Mouse (Mus musculus): ENCODE data around the gene Cacna2d4. TPM values are rescaled to one million over a fixed set of nuclear protein-coding genes. Genes with fewer than 3 reads are reported as not detected.
"Not testable (repeated sequence)": the region's sequence is repeated elsewhere in the genome, so short reads cannot be mapped to it uniquely, and the experiment has no call there.

Gene Cacna2d4
- polyA plus RNA-seq, 1 experiment from 2014 or later: 0.15 TPM

DNA sequence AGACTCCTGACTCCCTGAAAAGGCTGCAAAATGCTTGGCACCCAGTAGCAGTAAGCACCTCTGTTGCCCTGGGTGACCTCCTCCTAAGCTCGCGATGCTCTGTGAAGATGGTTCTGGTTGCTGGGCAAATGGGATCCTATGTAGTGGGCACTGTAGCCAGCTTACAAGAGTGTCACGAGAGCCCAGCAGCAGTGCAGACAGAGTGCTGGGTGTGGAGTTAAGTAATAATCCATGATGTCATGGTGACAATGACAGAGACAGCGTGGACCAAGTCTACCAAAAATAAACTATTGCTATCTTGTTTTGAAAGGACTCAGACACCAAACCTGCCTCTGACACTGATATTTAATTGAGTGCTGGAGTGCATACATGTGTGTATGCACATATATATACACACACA lies 34.8 kb upstream of the Cacna2d4 start:
- Histone ChIP-seq H3K9ac (replicated peaks) (no peak overlapping the region), H3K4me3 (no peak overlapping the region), H3K4me1 (peaks cover 24% of the 10 kb centered on the region), H3K9me3 (no peaks in the 10 kb centered on the region), H3K27ac (replicated peaks) (no peak overlapping the region), H3K36me3 (peaks cover 28% of the 10 kb centered on the region), H3K27me3 (no peaks in the 10 kb centered on the region), H3K4me2 (replicated peaks) (no peak overlapping the region)
- ATAC-seq (ENCODE audit: low FRiP score, low read depth): no peak
- WGBS: 91% methylated on average over 4 of the region's 4 CpGs

DNA sequence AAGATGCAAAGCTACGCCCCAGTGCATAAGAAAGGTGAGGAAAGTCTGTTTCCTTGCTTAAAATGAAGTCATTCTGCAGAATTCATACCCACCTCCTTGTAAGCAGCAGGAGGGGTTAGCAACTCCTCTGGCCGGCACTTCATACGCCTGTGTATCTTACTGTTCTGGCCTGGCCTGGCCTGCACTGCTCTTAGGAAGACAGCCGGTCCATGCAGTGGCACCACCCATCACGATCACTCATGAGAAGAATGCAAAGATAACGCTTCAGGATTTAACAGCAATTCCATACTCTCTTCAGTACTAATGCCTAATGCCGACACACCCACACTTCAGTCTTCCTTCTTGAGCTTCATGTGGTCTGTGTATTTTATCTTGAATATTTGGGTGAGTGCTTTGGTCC lies 32.0 kb upstream of the Cacna2d4 start:
- peaks cover 12% of the 10 kb centered on the region for H3K4me1 ChIP-seq
- no peaks in the 10 kb centered on the region for H3K27me3 ChIP-seq
- H3K36me3 ChIP-seq: peaks cover 28% of the 10 kb centered on the region
- no peak overlapping the region for H3K4me2 ChIP-seq (replicated peaks)
- no peaks in the 10 kb centered on the region for H3K9me3 ChIP-seq
- 92% methylated on average over 7 of the region's 7 CpGs for WGBS
- no peak overlapping the region for H3K9ac ChIP-seq (replicated peaks)
- no peak overlapping the region for H3K27ac ChIP-seq (replicated peaks)
- no peak for ATAC-seq (ENCODE audit: low FRiP score, low read depth)
- no peak overlapping the region for H3K4me3 ChIP-seq

DNA sequence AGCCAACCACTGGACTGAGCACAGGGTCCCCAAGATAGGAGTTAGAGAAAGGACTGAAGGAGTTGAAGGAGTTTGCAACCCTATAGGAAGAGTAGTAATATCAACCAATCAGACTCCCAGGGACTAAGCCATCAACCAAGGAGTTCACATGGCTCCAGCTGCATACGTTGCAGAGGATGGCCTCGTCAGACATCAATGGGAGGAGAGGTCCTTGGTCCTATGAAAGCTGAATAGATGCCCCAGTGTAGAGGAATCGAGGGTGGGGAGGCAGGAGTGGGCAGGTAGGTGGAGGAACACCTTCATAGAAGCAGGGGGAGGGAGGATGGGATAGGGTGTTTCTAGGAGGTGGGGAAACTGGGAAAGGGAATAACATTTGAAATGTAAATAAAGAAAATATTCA lies 31.4 kb upstream of the Cacna2d4 start:
- 67% methylated on average over 3 of the region's 3 CpGs for WGBS

DNA sequence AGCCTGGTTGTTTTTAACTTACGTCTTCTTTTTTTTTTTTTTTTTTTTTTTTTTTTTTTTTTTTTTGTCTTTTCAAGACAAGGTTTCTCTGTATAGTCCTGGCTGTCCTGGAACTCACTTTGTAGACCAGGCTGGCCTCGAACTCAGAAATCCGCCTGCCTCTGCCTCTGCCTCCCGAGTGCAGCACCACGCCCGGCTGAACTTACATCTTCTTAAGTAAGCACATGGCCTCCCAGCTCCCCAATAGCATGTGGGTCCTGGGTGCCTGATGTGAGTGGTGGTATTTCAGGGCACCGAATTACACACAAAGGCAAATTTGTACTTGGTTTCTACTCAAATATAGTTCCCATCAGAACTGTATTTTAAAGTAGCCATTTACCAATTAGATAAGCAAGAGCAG lies 30.3 kb upstream of the Cacna2d4 start:
- H3K36me3 ChIP-seq: peaks cover 26% of the 10 kb centered on the region
- not testable (repeated sequence) for H3K9me3 ChIP-seq; H3K27me3 ChIP-seq; H3K9ac ChIP-seq (replicated peaks); H3K27ac ChIP-seq (replicated peaks); H3K4me3 ChIP-seq; H3K4me2 ChIP-seq (replicated peaks); H3K4me1 ChIP-seq; ATAC-seq (ENCODE audit: low FRiP score, low read depth)
- 90% methylated on average over 7 of the region's 7 CpGs for WGBS

More for the DNA sequence above, 31.4 kb upstream of the Cacna2d4 start:
- H3K9ac ChIP-seq (replicated peaks): no peak overlapping the region
- H3K27ac ChIP-seq (replicated peaks): no peak overlapping the region
- no peaks in the 10 kb centered on the region for H3K9me3 ChIP-seq
- H3K27me3 ChIP-seq: no peaks in the 10 kb centered on the region
- H3K36me3 ChIP-seq: peaks cover 28% of the 10 kb centered on the region
- H3K4me2 ChIP-seq (replicated peaks): no peak overlapping the region
- peaks cover 5% of the 10 kb centered on the region for H3K4me1 ChIP-seq
- no peak overlapping the region for H3K4me3 ChIP-seq
- no peak for ATAC-seq (ENCODE audit: low FRiP score, low read depth)

DNA sequence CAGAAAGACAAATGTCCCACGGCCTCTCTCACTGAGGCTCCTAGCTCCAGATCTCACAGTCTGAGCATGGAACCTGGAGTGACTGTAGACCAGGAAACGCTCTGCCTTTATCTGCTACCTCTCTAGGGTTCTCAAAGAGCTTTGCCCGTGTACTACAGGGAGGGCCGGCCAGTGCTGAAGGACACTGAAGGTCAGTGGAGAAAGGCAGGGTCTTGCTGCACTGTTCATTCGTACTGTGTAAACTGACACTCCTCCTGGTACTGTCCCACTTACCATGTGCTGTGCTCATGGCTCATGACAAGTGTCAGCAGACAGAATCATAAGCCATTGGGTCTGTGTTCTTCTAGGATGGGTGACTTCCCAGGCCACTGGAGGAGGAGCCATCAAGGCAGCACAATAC lies 23.0 kb upstream of the Cacna2d4 start:
- H3K9me3 ChIP-seq: no peaks in the 10 kb centered on the region
- no peak for ATAC-seq (ENCODE audit: low FRiP score, low read depth)
- no peaks in the 10 kb centered on the region for H3K27me3 ChIP-seq
- WGBS: 92% methylated on average over 5 of the region's 5 CpGs
- no peak overlapping the region for H3K9ac ChIP-seq (replicated peaks)
- H3K36me3 ChIP-seq: peaks cover 42% of the 10 kb centered on the region
- H3K4me2 ChIP-seq (replicated peaks): no peak overlapping the region
- H3K4me1 ChIP-seq: no peaks in the 10 kb centered on the region
- H3K27ac ChIP-seq (replicated peaks): no peak overlapping the region
- no peak overlapping the region for H3K4me3 ChIP-seq

DNA sequence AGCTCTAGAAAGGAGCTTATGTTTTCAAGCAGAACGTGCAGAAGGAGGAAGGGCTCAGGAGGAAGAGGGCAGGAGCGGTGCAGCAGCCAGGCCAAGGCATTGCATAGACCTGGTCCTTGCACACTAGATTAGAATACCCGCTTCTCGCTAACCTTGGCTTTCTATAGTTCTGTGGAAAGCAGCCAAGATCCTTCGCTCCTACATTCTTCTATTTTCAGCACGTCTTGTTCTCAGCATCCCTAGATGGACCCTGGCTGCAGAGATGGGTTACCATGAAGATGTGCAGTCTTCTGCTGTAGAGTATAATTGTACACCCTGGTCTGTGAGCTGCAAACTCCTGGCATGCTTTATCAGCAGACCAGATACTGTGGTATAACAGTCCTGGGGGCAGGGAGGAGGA lies 22.1 kb upstream of the Cacna2d4 start:
- WGBS: 95% methylated on average over 6 of the region's 6 CpGs

DNA sequence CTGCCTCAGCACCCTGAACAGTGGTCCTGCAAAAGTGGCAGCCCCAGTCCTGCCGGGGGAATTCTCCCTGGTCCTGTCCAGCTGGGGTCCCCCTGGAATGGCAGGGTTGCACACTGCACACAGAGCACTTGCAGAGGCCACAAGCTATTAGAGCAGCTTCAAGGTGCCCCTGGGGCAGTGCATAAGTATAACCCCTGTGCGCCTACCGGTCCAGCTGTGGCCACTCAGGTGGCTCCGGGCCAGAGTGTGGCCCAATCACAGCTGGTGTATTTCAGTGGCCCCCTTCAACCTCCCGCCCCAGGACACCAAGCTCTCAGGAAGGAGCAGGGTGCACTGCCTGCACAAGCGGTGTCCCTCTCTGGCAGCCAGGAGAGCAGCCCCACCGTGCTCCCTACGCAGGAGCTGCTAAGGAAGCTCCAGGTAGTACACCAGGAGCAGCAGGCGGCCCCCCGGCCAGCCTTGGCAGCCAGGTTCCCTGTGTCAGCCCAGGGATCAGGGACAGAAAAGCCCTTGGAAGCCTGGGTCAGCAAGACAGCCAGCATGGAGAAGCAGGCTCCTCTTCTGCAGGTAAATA lies 21.2 kb upstream of the Cacna2d4 start:
- Histone ChIP-seq H3K27me3 (no peaks in the 10 kb centered on the region), H3K4me1 (no peaks in the 10 kb centered on the region), H3K27ac (replicated peaks) (no peak overlapping the region), H3K9ac (replicated peaks) (no peak overlapping the region), H3K4me2 (replicated peaks) (no peak overlapping the region), H3K4me3 (no peak overlapping the region), H3K36me3 (peaks cover 48% of the 10 kb centered on the region), H3K9me3 (no peaks in the 10 kb centered on the region)
- no peak for ATAC-seq (ENCODE audit: low FRiP score, low read depth)
- 90% methylated on average over 10 of the region's 10 CpGs for whole genome bisulfite sequencing

More for the DNA sequence above, 22.1 kb upstream of the Cacna2d4 start:
- no peaks in the 10 kb centered on the region for H3K27me3 ChIP-seq
- no peak overlapping the region for H3K4me2 ChIP-seq (replicated peaks)
- H3K4me1 ChIP-seq: no peaks in the 10 kb centered on the region
- no peak overlapping the region for H3K27ac ChIP-seq (replicated peaks)
- H3K4me3 ChIP-seq: no peak overlapping the region
- ATAC-seq (ENCODE audit: low FRiP score, low read depth): no peak
- H3K36me3 ChIP-seq: peaks cover 45% of the 10 kb centered on the region
- H3K9ac ChIP-seq (replicated peaks): no peak overlapping the region
- no peaks in the 10 kb centered on the region for H3K9me3 ChIP-seq

DNA sequence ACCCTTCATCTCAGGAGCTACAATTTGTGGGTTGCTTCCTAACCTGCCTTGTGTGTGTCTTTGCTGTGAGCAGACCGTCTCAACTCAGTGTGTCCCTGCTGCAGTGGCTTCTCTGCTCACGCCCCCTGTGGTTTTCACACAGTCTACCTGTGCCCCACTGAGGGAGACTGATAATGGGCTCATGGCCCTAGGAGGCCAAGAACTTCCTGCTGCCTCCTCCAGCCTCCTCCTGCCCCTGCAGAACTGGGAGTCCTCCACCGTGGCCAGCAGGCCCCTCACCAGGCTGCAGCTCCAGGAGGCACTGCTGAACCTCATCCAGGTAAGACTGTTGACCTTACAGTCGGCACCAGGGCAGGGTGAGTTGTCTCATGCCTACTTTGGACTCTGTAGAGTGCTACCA lies 18.7 kb upstream of the Cacna2d4 start:
- 78% methylated on average over 4 of the region's 4 CpGs for WGBS
- no peak overlapping the region for H3K4me2 ChIP-seq (replicated peaks)
- H3K36me3 ChIP-seq: peaks cover 54% of the 10 kb centered on the region
- H3K27me3 ChIP-seq: no peaks in the 10 kb centered on the region
- no peak overlapping the region for H3K27ac ChIP-seq (replicated peaks)
- no peak for ATAC-seq (ENCODE audit: low FRiP score, low read depth)
- H3K9me3 ChIP-seq: no peaks in the 10 kb centered on the region
- no peak overlapping the region for H3K9ac ChIP-seq (replicated peaks)
- H3K4me1 ChIP-seq: no peaks in the 10 kb centered on the region
- H3K4me3 ChIP-seq: no peak overlapping the region

DNA sequence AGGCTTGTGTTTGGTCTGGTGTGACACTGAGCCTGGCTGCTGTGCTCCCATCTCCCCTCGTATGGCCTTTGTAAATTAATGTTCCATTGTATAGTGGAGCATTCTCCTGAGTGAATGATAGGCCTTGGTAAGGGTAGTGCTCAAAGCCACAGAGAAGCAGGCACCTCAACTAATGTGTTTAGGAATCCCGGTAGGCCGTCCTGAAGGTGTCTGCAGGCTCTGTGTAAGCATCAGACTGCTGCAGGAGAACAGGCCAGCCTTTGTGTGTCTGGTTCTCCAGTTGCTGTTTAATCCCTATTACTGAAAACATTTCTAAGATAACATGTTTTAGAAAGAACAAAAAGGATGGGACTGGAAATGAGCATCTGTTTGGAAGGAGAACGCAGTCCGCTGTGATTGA lies 17.7 kb upstream of the Cacna2d4 start:
- no peak for ATAC-seq (ENCODE audit: low FRiP score, low read depth)
- H3K4me2 ChIP-seq (replicated peaks): no peak overlapping the region

DNA sequence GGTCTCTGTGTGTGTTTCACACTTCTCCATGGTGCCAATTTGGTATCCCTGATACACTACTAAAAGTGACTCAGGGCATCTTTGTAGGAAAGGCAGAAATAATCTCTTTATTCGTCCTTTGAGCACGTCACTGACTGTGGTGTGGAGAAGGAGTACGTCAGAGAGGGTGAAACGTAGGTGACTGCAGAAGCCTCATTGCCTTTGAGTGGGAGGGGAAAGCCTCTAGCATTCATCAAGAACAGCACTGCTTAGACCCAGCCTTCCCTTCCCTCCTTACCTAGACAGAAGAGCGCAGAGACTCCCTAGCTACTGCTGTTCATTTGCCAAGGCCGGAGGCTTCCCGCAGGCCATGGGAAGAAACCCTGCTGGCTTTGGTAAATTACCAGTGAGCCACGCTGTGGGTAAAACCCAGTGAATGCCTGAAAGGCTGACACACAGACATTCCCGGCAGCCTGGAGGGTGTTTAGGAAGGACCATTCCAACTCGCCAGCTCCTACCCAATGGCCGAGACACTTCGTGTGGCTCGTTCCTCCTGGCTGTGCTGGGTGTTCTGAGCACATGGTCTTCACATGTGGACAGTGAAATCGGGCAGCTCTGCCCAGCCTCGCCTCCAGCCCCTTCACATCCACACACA lies 17.0 kb upstream of the Cacna2d4 start:
- Histone ChIP-seq H3K4me1 (no peaks in the 10 kb centered on the region), H3K9me3 (no peaks in the 10 kb centered on the region), H3K4me3 (no peak overlapping the region), H3K4me2 (replicated peaks) (no peak overlapping the region), H3K9ac (replicated peaks) (no peak overlapping the region), H3K27ac (replicated peaks) (no peak overlapping the region), H3K36me3 (peaks cover 40% of the 10 kb centered on the region), H3K27me3 (no peaks in the 10 kb centered on the region)
- 74% methylated on average over 15 of the region's 15 CpGs for WGBS
- no peak for ATAC-seq (ENCODE audit: low FRiP score, low read depth)

More for the DNA sequence above, 17.7 kb upstream of the Cacna2d4 start:
- Histone ChIP-seq H3K27me3 (no peaks in the 10 kb centered on the region), H3K9ac (replicated peaks) (no peak overlapping the region), H3K9me3 (no peaks in the 10 kb centered on the region), H3K36me3 (peaks cover 45% of the 10 kb centered on the region), H3K4me3 (no peak overlapping the region), H3K4me1 (no peaks in the 10 kb centered on the region), H3K27ac (replicated peaks) (no peak overlapping the region)
- 85% methylated on average over 5 of the region's 5 CpGs for WGBS

DNA sequence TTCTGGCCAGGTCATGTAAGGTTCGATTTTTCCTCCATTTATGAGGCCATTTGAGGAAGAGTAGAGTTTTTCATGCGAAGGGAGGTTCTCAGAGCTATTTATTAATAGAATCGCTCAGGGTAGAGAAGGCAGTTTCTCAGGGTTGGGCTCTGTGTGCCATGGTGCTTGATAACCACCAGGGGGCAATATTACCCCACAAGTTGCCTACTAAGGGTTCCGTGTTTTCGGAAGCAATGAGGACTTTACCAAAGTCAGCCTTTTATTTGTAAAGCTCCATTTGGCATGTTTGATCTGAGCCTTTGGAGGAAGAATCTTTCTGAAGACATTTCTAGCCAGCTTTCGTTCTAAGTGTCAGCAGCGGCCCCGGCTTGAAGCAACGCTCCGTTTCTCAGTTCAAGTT lies 16.0 kb upstream of the Cacna2d4 start:
- H3K36me3 ChIP-seq: peaks cover 30% of the 10 kb centered on the region
- H3K4me3 ChIP-seq: no peak overlapping the region
- 0 out of 2 replicates have a peak, but pooled peaks cover 5% of the 10 kb centered on the region for H3K4me1 ChIP-seq
- 55% methylated on average over 10 of the region's 10 CpGs for WGBS
- no peak overlapping the region for H3K9ac ChIP-seq (replicated peaks)
- no peaks in the 10 kb centered on the region for H3K27me3 ChIP-seq
- H3K9me3 ChIP-seq: no peaks in the 10 kb centered on the region
- H3K27ac ChIP-seq (replicated peaks): no peak overlapping the region
- H3K4me2 ChIP-seq (replicated peaks): no peak overlapping the region
- 0 out of 2 replicates have a peak, but pooled peaks have one; percentile 28 for ATAC-seq (ENCODE audit: low FRiP score, low read depth)

DNA sequence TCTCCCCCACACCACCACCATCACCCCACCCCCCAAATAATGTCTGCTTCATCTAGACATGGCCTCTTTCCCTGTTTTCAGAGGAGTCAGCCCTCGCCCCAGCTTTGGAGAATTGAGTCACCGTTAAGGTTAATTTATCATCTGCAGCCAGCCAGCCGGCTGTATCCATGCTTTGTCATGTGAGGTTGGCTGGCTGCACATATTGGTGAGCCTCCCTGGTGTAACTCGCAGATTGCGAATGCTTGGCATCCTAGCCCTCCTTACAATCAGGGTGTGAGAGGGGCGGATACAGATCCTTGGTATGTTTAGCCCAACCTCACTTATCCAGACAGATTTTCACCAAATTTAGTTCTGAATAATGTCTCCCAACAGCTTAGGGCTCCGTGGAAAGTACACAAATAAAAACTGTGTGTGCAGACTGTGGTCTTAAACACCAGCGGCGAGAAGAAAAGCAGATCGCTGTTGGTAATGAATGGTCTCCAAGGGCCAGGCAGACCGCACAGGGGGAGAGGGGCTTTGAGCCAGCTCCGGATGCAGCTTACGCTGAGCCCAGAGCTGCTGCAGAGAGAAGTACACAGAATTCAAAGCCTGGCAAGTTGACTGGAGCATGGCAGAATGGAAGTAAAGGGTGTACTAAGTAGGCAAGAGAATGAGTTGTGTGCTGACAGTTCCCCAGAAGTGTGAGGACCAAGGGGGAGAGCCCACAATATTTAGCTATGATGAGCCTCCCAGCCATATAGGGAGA lies 11.7 kb upstream of the Cacna2d4 start:
- Histone ChIP-seq H3K36me3 (peaks cover 12% of the 10 kb centered on the region), H3K27ac (replicated peaks) (no peak overlapping the region), H3K27me3 (no peaks in the 10 kb centered on the region), H3K4me3 (no peak overlapping the region), H3K4me1 (0 out of 2 replicates have a peak, but pooled peaks cover 5% of the 10 kb centered on the region), H3K9me3 (no peaks in the 10 kb centered on the region), H3K9ac (replicated peaks) (no peak overlapping the region), H3K4me2 (replicated peaks) (no peak overlapping the region)
- no peak for ATAC-seq (ENCODE audit: low FRiP score, low read depth)
- WGBS: 75% methylated on average over 13 of the region's 13 CpGs
